20 mouse cellular contexts compared by ENCODE assay signal in genomic region chr4:117917402-117917801, GRCm38 (mm10). TPM values are rescaled to one million over a fixed set of nuclear protein-coding genes. Genes with fewer than 3 reads are reported as not detected.
"Had no signal": no experiment of that assay in that cellular context is flagged by ENCODE, and none has a peak within 500 bp of the region (broad histone marks: within the 10 kb centered on the region; RNA-seq: fewer than 3 reads in every experiment).

No protein-coding gene starts in this region.

- H3K9ac ChIP-seq: limb, embryonic 13.5 days; liver, embryonic 15.5 days; lung, embryonic 15.5 days; midbrain, embryonic 15.5 days; neural tube, embryonic 12.5 days had no signal

- ATAC-seq: inflammation-experienced regulatory T-cells, adult 6 months; midbrain, embryonic 15.5 days had no signal

- H3K9me3 ChIP-seq: limb, embryonic 13.5 days; liver, embryonic 15.5 days; lung, embryonic 15.5 days; midbrain, embryonic 15.5 days; neural tube, embryonic 12.5 days had no signal

- DNase-seq: kidney, adult 8-10 months; kidney, postnatal 25 days; layer of hippocampus, adult 9-11 months; layer of hippocampus, postnatal 36 days; left cerebral cortex, postnatal 4 days; retina, postnatal 1 day; right cerebral cortex, postnatal 4 days; spleen, adult 18-20 months; thymus, adult 18-20 months; thymus, postnatal 14 days had no signal

- H3K4me3 ChIP-seq: limb, embryonic 13.5 days; liver, embryonic 15.5 days; lung, embryonic 15.5 days; midbrain, embryonic 15.5 days; neural tube, embryonic 12.5 days had no signal

- H3K27ac ChIP-seq: limb, embryonic 13.5 days; midbrain, embryonic 15.5 days; neural tube, embryonic 12.5 days had no signal

- H3K36me3 ChIP-seq: midbrain, embryonic 15.5 days; neural tube, embryonic 12.5 days had no signal

- H3K4me2 ChIP-seq: limb, embryonic 13.5 days; lung, embryonic 15.5 days; midbrain, embryonic 11.5 days; midbrain, embryonic 15.5 days; neural tube, embryonic 12.5 days had no signal

- H3K27me3 ChIP-seq: limb, embryonic 13.5 days; midbrain, embryonic 15.5 days had no signal

RNA-seq across cellular contexts. Expression of gene Artn, which starts 12.2 kb away (rescaled TPM):
- total RNA-seq: megakaryocyte progenitor cell, adult 5-6 weeks; monocyte, adult 5-6 weeks; neutrophil, adult 5-6 weeks had no signal
- polyA plus RNA-seq: inflammation-experienced regulatory T-cells, adult 6 months had no signal

RNA-seq across cellular contexts. Expression of gene B4galt2, which starts 34.1 kb away (rescaled TPM):
- total RNA-seq: monocyte, adult 5-6 weeks; neutrophil, adult 5-6 weeks had no signal
- polyA plus RNA-seq: inflammation-experienced regulatory T-cells, adult 6 months had no signal
